Mouse (Mus musculus) G1E (cell line): Measurements from ENCODE around the gene Gm10300.

Experiments
- CTCF ChIP-seq: IDR thresholded peaks from 2 replicates; pipeline ENCODE4 v1.5.1; 2012; ENCODE audit warnings: low read depth, low read length, inconsistent platforms, mixed read lengths
- GATA1 ChIP-seq: IDR thresholded peaks from 2 replicates; pipeline ENCODE4 v1.6.1; 2012; ENCODE audit warnings: borderline replicate concordance, low read length, inconsistent platforms, mixed read lengths
- GATA2 ChIP-seq: IDR thresholded peaks from 2 replicates; pipeline ENCODE4 v1.6.1; 2012; ENCODE audit warnings: low read depth, low read length, inconsistent platforms, borderline replicate concordance
- POLR2AphosphoS5 ChIP-seq: IDR thresholded peaks from 2 replicates; pipeline ENCODE4 v1.6.1; 2012; ENCODE audit warnings: low read depth, low read length, inconsistent platforms; ENCODE audit not compliant: insufficient replicate concordance
- TAL1 ChIP-seq: conservative IDR thresholded peaks from 2 replicates; pipeline ENCODE4 v1.6.1; 2012; ENCODE audit warnings: low read depth, low read length, inconsistent platforms, mixed read lengths

DNA sequence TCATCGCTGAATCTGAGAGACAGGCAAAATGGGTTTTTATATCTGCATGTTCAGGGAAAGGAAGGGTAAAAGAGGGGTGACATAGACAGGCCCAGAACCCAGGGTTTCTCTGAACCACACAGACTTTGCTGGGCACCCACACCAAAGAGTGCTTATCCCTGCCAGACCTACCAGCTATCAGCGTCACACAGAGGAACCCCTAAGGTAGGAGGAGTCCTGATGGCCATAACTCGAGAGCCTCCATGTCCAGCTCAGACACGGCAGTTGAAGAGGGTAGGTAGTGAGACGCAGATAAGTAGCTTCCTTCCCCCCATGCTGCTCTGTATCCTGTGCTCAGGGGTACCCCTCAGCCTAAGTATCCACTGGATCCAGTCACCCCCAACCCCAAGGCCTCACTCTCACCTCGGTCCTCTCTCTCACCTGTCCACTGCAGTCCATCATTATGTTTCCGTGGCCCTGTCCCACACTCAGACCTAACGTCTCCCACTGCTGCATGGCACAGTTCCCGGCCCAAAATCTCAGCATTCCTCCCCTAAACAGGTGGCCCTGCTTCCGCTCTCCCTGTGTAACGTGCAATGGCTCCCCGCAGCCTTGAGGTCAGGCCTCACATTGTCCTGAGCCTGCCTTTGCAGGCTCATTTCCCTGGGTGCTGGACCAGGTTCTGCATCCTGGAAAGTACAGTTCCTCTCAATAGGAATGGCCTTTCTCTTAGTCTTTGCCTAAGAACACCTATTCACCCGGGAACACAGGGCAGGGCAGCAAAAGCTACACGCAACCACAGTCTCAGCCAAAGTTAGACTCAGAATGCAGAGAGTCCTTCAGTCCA, 7.2 kb upstream of the Gm10300 start:
- TF ChIP-seq CTCF (no peak), POLR2AphosphoS5 (no peak), GATA1 (no peak), GATA2 (no peak), TAL1 (no peak)
